Mouse (Mus musculus) embryo, embryonic 11 days (tissue): ENCODE results near the gene Tmem41a.

Experiments used
- DNase-seq: peaks from one replicate; pipeline ENCODE4 v3.0.0-alpha.2; 2015

Tmem41a gene

DNA sequence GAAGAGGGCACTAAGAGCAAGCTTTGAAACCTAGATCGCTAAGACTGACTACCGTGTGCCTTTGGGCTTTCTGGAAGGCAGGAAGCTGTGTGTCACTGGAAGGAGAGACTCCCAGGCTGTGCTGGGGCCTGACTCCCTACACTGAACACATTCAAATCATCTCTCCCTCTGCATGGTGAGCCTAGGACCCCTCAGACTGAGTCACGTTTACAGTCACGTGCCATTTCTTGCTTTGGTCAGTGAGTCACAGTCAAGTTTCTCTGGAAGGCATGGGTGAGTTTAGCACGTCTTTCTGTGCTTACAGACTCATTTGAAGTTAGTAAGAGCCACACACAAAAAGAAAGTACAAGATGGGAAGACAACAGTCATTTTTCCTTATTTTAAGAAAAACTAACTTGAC is 46.1 kb downstream of the Tmem41a start:
- DNase-seq = no peak

DNA sequence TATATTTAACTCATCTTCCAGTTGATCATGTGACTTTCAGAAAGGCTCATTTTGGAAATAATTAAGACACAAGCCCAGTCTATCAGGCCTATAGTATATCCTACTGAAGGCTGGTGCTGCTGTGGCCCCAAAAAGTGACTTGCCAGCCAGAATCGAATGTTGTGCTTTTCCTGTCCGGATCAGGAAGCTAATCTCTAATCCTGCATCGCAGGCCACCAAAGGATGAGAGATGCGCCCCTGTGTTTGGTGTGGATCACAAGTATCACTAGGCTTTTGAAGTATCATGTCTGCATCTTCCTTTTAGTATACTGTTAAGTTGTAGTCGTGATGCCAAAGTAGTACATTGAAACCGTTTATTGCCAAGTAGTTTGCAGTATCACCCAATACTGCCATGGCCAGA is 53.5 kb downstream of the Tmem41a start:
- DNase-seq = no peak

DNA sequence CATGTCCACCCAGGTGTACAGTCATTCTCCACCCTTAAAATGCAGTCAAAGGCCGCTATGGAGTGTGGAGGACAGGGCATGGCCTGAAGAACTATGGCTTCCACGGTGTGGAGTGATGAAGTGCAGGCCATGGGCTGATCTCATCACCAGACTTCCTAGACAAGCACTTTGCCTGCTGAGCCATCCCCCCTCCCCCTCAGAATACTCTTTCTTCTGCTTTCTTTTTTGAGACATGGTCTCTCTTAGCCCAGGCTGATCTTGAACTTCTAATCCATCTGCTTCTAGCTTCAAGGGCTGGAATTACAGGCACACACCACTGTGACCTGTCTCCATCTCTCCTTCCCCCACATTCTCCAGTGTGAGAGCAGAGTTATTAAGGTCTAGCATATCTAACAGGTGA is 59.8 kb downstream of the Tmem41a start:
- no peak for DNase-seq
